Mouse (Mus musculus): Measurements from ENCODE around the gene Gm4858.
"Not testable (repeated sequence)": the region's sequence is repeated elsewhere in the genome, so short reads cannot be mapped to it uniquely, and the experiment has no call there.

Gm4858 gene

GRCm38 (mm10) chr3:93068523-93068922 lies at the start of gene Gm4858:
Gene Gm4858 (plus strand): TSS chr3:93068823.
- not testable (repeated sequence) for DNase-seq

GRCm38 (mm10) chr3:93018960-93019359 lies 49.7 kb upstream of the Gm4858 start, which contains the start of gene Lce1m:
Gene Lce1m (minus strand): TSS chr3:93019060.
- DNase-seq = no peak

GRCm38 (mm10) chr3:93021171-93021570 lies 47.5 kb upstream of the Gm4858 start:
- DNase-seq = no peak

- DNase-seq = no peak
Observed at GRCm38 (mm10) chr3:93023411-93024184, 45.0 kb upstream of the Gm4858 start.

DNA sequence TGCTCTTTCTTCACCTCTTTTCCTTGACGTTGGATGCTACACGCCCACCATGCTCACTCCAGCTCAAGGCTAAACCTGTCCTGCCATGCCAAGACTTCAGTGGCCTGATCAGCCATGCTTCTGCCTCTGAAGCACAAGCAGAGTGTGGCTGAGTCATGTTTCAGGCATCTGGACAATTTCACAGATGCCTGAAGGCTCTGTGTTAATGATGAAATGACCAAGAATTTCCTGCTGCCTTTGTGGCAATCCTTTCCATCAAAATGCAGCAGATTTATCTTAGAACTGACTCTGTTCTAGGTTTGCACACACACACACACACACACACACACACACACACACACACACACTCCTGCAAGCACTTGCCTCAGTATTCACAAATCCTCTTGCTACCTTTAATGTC lies 43.1 kb upstream of the Gm4858 start:
- no peak for DNase-seq

- DNase-seq = no peak
Observed at GRCm38 (mm10) chr3:93031450-93031849, 37.2 kb upstream of the Gm4858 start.

- DNase-seq = no peak
Observed at GRCm38 (mm10) chr3:93050182-93050581, 18.4 kb upstream of the Gm4858 start.

DNA sequence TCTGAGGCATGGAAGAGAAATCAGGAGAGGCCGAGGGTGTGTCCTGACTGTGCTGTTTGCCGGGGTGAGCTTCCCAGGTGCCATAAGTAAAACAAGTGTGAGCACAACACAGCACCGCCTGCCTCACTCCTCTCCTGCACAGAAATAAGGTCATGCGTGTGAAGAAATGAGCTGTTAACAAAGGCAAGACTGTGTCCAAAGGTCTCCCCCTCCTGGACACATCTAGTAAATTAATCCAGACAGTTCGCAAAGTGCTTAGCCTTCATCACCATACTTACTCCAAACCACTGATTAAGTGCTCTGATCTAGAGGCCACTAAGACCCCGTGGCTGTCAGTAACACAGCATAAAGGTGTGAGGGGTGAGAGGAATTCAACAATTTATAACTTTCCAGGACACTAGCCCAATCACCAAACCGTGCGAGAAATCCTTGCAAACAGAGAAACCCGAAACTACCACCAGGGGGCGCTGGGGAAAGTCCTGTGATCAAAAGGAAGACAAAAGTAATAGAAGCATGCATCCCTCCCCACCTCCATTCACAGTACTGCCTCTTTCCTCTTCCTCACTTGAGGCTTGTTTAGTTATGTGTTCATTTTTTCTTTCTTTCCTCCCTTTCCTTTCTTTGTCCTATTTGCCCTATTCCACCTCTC lies 15.7 kb upstream of the Gm4858 start:
- no peak for DNase-seq

DNA sequence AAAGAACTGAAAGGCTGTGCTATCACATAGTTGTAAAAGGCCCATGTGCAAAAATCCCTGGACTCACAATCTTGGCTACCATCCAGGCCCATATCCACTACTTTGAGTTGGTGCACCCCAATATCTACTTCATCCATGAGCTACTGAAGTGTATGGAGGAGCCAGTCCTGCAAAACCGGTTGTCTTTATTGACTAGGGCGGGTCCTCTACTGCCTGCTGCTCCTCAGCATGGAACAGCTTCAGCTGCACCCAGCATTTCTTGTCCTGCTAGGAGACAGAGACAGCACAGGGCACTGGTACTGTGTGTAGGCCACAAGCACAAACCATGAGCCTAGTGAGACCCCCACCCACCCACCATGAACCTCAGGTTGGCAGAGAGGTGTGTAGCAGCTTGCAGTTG lies 18.0 kb downstream of the Gm4858 start:
- DNase-seq = no peak

GRCm38 (mm10) chr3:93093581-93093980 lies 25.0 kb downstream of the Gm4858 start:
- DNase-seq = not testable (repeated sequence)

DNA sequence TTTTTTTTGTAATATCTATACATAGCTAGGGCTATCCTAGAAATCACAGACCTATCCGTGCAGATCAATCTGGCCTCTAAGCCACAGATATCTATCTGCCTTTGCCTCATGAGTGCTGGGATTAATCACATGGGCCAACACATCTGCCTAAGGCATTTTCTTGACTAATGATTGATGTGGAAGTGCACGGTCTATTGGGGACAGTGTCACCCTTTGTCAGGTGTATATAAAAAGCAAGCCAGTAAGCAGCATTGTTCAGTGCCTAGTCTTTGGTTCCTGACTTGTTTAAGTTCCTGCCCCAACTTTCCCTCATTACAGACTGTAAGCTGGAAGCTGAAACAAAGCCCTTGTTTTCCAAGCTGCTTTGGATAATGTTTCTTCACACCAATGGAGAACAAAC lies 27.8 kb downstream of the Gm4858 start:
- DNase-seq = no peak

DNA sequence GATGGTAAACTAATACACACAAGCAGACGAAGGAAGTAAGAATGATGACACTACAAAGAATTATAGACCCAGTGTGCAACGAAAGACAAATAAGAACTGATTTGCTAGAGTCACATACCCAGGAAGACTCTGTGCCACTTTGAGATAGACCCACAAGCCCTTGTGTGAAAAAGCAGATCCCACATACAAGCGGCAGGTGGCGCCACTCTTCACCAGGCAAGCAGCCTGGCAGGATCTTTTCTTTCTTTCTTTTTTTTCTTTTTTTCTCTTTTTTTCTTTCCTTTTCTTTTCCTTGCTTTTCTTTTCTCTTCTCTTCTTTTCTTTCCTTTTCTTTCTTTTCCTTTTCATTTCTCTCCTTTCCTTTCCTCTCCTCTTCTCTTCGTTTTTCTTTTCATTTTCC lies 43.0 kb downstream of the Gm4858 start:
- DNase-seq = no peak

- no peak for DNase-seq
Observed at GRCm38 (mm10) chr3:93114481-93114880, 45.9 kb downstream of the Gm4858 start.

GRCm38 (mm10) chr3:93119101-93119500 lies 50.5 kb downstream of the Gm4858 start:
- DNase-seq = no peak

All from thymus, postnatal 36 days (tissue).